Mouse (Mus musculus) Patski (cell line): Measurements from ENCODE around the gene Cep350. TPM values are rescaled to one million over a fixed set of nuclear protein-coding genes. Genes with fewer than 3 reads are reported as not detected.
"Not testable (repeated sequence)": the region's sequence is repeated elsewhere in the genome, so short reads cannot be mapped to it uniquely, and the experiment has no call there.

Source experiments
- ATAC-seq: fragments of 100-300 bp; one replicate; pipeline ENCODE4 v1.8.0; 2021
- CTCF ChIA-PET: fragments of 350-600 bp; sonication (Branson Sonifier 250); formaldehyde crosslinking; loops from one replicate; lab custom pipeline; 2022; ENCODE audit warnings: inconsistent platforms; lab: Charles Lee
- POLR2A ChIA-PET: fragments of 350-600 bp; sonication (Branson Sonifier 250); formaldehyde crosslinking; loops from one replicate; lab custom pipeline; 2022; ENCODE audit warnings: antibody characterized with exemption, inconsistent platforms; lab: Charles Lee
- DNase-seq: peaks from one replicate; pipeline ENCODE4 v3.0.0-alpha.2; 2011; ENCODE audit warnings: low read depth, low spot score
- H3K27me3 ChIP-seq: fragments of 371-371 bp; one replicate; pipeline ENCODE4 v1.5.1; 2021
- CTCF ChIP-seq: fragments of 100-300 bp; IDR thresholded peaks from one replicate; pipeline ENCODE4 v1.5.1; 2021
- in situ Hi-C: fragments of 300-500 bp; cut with MboI; formaldehyde crosslinking; loops from 3 replicates; pipeline ENCODE4 v1.11.1; 2018; ENCODE audit warnings: low pct_unique_long_range_greater_than_20kb, mixed read lengths
- polyA plus RNA-seq: library from polyadenylated mRNA; unstranded; gene quantifications from one replicate; pipeline ENCODE4 v1.2.3, GENCODE M21; 2021

The Cep350 gene
- polyA plus RNA-seq, 1 experiment from 2014 or later: 13.3 TPM

DNA sequence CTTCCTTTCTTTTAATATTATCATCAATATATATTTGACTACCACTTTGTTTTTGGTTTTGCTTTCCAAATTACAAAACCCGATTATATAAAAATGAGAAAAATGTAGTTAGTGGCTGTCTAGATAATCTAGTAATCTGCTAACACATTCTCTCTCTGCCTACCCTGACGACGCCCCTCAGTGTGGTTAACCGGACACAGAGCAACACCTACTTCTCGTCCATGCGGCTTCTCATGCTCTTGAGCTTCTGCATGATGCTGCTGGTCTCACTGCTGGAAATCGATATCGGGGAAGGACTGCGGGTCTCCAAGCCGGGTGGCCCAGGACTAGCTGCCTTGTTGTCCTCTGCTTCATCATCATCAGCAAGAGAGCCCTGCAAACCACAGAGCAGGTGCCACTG lies 78.7 kb downstream of the Cep350 start:
- ChIA-PET CTCF (no interaction called here), POLR2A (no interaction called here)
- H3K27me3 ChIP-seq: no peaks in the 10 kb centered on the region
- no peak for TF ChIP-seq CTCF
- ATAC-seq: no peak
- no peak for DNase-seq
- in situ Hi-C loops: no loop called here

DNA sequence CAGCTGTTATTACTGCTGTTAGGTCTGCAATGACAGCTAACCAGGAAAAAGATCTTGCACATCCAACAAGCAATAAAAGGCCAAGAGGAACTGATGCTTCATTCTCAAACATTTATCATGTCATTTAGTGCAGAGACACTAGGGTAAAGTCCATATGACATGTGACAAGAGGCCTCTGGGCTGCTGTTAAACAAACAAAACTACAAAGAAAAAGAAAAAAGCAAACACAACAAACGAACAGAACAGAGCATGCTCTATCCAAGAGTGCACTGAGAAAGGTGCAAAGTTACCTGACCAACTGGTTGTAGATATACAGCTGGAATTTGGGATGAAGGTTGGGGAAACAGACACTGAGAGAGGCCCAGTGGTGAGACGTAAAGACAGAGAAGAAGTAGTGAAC lies 86.2 kb downstream of the Cep350 start:
- ChIA-PET POLR2A (no interaction called here), CTCF (no interaction called here)
- no peaks in the 10 kb centered on the region for H3K27me3 ChIP-seq
- no peak for TF ChIP-seq CTCF
- no peak for DNase-seq
- in situ Hi-C loops: no loop called here
- ATAC-seq: no peak

- POLR2A ChIA-PET, DNase-seq, ATAC-seq, H3K27me3 ChIP-seq, in situ Hi-C loops, CTCF ChIA-PET: not testable (repeated sequence)
These were observed 90.3 kb downstream of the Cep350 start for GRCm38 (mm10) chr1:155882646-155883231.

- CTCF ChIA-PET: interaction anchor here (1.1 to 1.3 kb wide), 3 partner anchors 9 to 13 kb away, joined by 3 to 4 read pairs (median 3); no protein-coding TSS in a partner anchor
- POLR2A ChIA-PET: no interaction called here
- no peaks in the 10 kb centered on the region for H3K27me3 ChIP-seq
- no peak for TF ChIP-seq CTCF
- ATAC-seq: no peak
- in situ Hi-C loops: no loop called here
- no peak for DNase-seq
These were observed 93.5 kb downstream of the Cep350 start for GRCm38 (mm10) chr1:155879596-155879995.

DNA sequence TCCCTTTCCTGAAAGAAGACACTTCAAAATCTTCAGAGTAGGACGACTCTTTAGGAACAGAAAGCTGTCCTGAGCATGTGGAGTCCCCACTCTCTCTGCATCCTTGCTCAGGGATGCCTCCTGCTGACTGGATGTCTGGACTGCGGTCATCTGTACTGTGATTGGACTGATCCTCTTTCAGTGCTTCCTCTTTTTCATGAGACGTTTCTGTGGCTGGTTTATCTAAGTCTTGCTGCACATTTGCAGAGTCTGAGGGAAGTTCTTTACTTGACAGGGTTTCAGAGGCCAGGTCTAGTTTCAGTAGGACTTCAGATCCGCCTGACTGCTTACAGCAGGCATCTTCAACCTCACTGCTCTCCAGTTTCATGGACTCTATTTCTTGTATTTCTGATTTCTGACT lies 110.1 kb downstream of the Cep350 start:
- CTCF ChIA-PET: interaction anchor here (1.2 kb wide), 1 partner anchor 15 kb away, joined by 4 read pairs; no protein-coding TSS in a partner anchor
- ATAC-seq (no peak), DNase-seq (no peak)
- H3K27me3 ChIP-seq: no peaks in the 10 kb centered on the region
- in situ Hi-C loops: no loop called here
- POLR2A ChIA-PET: no interaction called here
- peak; percentile 33 for TF ChIP-seq CTCF

GRCm38 (mm10) chr1:155854926-155855702 lies 117.9 kb downstream of the Cep350 start:
- no peaks in the 10 kb centered on the region for H3K27me3 ChIP-seq
- ATAC-seq (no peak), DNase-seq (no peak)
- ChIA-PET CTCF (interaction anchor here (0.9 kb wide), 1 partner anchor 10 kb away, joined by 4 read pairs; no protein-coding TSS in a partner anchor), POLR2A (no interaction called here)
- in situ Hi-C loops: no loop called here
- no peak for TF ChIP-seq CTCF

DNA sequence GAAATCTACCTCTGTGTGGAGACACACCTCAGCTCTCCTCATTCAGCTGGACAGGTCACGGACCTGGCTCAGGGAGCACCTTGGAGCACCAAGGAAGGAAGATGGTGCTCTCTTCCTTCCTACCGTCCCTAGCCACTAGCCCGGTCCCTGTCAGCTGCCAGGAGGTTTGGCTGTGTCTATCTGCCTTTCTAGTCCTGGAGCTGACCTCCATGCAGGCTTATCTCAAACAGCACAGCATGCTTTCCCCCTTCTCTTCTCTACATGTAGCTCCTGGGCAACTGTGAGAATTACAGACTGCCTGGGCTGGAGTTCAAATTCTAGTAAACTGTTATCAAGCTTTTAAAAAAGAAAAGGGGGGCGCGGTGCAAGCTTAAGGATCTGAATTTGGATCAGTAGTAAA lies 120.0 kb downstream of the Cep350 start:
- DNase-seq (no peak), ATAC-seq (no peak)
- CTCF ChIA-PET: no interaction called here
- in situ Hi-C loops: no loop called here
- POLR2A ChIA-PET: no interaction called here
- TF ChIP-seq CTCF: no peak
- H3K27me3 ChIP-seq: no peaks in the 10 kb centered on the region

- in situ Hi-C loops: no loop called here
- peak; percentile 51 for ATAC-seq
- ChIA-PET POLR2A (no interaction called here), CTCF (no interaction called here)
- peak; percentile 35 for DNase-seq
- no peak for TF ChIP-seq CTCF
- no peaks in the 10 kb centered on the region for H3K27me3 ChIP-seq
These were observed 128.8 kb downstream of the Cep350 start for GRCm38 (mm10) chr1:155844235-155844634.

- in situ Hi-C loops: no loop called here
- DNase-seq (no peak), ATAC-seq (no peak)
- POLR2A ChIA-PET: interaction anchor here (0.6 kb wide), 1 partner anchor 222 kb away, joined by 3 read pairs; no protein-coding TSS in a partner anchor
- no peaks in the 10 kb centered on the region for H3K27me3 ChIP-seq
- CTCF ChIA-PET: no interaction called here
- TF ChIP-seq CTCF: no peak
These were observed 129.5 kb downstream of the Cep350 start for GRCm38 (mm10) chr1:155843538-155843937.

DNA sequence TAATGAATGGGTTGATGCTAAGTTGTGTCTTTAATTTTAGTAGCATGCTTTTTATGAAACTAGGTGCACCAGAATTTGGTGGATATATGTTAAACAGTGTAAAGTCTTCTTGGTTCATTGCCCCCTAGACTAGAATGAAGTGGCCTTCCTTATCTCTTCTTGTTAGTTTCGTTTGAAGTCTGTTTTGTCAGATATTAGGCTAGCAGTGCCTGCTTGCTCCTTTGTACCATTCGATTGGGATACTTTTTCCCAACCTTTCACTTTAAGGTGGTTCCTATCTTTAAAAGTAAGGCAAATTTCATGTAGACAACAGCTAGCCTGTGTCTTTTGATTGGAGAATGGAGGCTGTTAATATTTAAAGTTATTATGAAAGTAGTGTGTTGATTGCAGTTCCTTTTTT lies 137.4 kb downstream of the Cep350 start:
- no peak for TF ChIP-seq CTCF
- in situ Hi-C loops: no loop called here
- H3K27me3 ChIP-seq: no peaks in the 10 kb centered on the region
- ATAC-seq (no peak), DNase-seq (no peak)
- CTCF ChIA-PET: no interaction called here
- POLR2A ChIA-PET: no interaction called here

- no peaks in the 10 kb centered on the region for H3K27me3 ChIP-seq
- no peak for TF ChIP-seq CTCF
- ATAC-seq (no peak), DNase-seq (no peak)
- in situ Hi-C loops: no loop called here
- POLR2A ChIA-PET: no interaction called here
- CTCF ChIA-PET: no interaction called here
These were observed 139.4 kb downstream of the Cep350 start for GRCm38 (mm10) chr1:155833610-155834009.
